Mouse (Mus musculus): ENCODE measurements around the gene Senp7.
"Not testable (repeated sequence)": the region's sequence is repeated elsewhere in the genome, so short reads cannot be mapped to it uniquely, and the experiment has no call there.

Senp7 gene

GRCm38 (mm10) chr16:56134149-56134548 lies 86.0 kb downstream of the Senp7 start:
- no peak for DNase-seq (ENCODE audit: low spot score in 2 of 2)

DNA sequence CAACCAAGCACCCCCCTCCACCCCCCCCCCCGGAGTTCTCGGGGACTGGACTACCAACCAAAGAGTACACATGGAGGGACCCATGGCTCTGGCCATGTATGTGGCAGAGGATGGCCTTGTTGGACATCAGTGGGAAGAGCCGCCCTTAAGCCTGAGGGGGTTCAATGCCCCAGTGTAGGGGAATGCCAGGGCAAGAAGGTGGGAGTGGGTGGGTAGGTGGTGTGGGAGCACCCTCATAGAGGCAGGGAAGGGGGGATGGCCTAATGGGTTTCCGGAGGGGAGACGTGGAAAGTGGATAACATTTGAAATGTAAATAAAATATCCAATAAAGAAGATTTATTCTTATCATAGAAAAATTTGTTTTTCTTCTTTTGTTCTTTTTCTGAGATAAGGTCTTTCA lies 89.5 kb downstream of the Senp7 start:
- DNase-seq (ENCODE audit: low spot score in 2 of 2): not testable (repeated sequence)

DNA sequence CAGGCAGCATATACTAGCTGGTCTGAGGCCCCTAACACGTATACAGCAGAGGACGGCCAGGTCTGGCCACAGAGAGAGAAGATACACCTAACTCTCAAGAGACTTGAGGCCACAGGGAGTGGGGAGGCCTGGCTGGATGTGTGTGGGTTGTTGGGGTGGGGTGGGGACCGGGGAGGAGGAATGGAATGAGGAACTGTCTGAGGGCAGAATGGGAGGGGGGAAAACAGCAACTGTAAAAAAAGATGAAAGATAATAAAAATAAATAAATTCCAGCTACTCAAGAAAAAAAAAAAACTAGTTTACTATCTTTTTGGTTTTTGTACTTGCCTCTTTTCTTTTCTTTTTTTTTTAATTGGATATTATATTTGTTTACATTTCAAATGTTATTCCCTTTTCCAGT lies 91.8 kb downstream of the Senp7 start:
- no peak for DNase-seq (ENCODE audit: low spot score in 2 of 2)

- no peak for DNase-seq (ENCODE audit: low spot score in 2 of 2)
Observed at GRCm38 (mm10) chr16:56144876-56145555, 96.9 kb downstream of the Senp7 start.

DNA sequence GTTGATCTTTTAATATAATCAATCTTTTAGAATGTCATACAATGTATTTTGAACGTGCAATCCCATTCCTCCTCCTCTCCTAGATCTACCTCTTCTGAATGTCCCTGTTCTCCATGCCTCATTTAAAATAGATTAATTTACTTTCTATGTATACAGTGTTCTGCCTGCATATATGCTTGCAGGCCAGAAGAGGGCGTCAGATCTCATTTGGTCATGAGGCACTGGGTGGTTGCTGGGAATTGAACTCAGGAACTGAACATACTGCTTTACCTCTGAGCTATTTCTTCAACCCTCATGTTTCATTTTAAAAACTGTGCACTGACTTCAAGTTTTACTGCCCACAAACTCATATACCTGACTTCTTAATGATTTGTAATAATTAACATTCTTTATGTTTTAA lies 99.5 kb downstream of the Senp7 start:
- DNase-seq (ENCODE audit: low spot score in 2 of 2): no peak

DNA sequence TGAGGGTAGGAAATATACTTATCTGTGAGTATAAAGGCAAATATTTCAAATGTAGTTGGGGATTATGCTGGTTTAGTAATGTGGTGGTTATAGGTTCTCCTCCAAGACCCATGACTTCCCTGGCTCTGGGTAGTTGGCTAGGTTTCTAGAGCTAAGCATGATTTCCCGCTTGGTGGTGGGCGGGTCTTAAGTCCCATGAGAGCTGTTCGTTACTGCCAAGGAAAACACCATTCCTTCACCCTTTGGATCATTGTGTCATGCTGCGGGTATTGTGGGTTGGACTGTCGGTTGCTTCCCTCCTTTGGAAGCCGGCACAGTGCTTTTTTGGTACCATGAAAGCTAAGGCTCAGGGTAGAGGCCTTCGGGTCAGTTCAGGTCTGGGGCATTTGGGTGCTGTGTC lies 115.3 kb downstream of the Senp7 start:
- DNase-seq (ENCODE audit: low spot score in 2 of 2): no peak

GRCm38 (mm10) chr16:56170247-56170646 lies 122.1 kb downstream of the Senp7 start:
- DNase-seq (ENCODE audit: low spot score in 2 of 2): no peak

DNA sequence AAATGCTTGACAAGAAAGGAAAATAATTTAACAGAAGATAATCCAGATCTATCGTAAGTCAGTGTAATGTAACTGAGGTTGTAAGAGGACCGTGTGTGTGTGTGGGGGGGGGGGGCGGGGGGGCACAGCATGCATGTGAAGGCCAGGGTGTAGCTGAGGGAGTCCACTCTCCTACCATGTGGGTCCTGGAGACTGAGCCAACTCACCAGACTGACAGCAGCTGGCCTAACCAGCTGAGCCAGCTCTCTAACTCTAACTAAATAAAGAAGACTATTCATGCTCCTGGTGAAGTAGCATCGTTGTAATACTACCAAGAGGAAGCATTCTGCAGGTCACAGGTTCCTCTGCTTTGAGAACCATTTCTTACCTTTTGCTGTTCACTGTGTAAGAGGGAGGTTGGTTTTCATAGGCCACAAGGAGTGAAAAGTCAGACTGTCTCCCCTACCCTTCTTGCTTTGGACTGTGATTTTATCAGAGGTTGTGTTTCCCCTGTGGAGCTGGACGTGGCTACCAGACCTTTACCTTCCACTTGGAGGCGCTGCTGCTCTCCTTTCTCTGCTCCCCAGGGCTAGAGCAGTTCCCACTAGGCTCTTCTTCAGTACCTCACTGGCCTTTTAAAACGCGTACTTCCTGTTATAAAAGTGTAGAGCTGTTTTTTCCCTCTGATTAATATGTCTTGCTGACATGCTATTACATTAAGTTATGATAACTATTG lies 127.9 kb downstream of the Senp7 start:
- DNase-seq (ENCODE audit: low spot score in 2 of 2): no peak

- no peak for DNase-seq (ENCODE audit: low spot score in 2 of 2)
Observed at GRCm38 (mm10) chr16:56186863-56187262, 138.7 kb downstream of the Senp7 start.

DNA sequence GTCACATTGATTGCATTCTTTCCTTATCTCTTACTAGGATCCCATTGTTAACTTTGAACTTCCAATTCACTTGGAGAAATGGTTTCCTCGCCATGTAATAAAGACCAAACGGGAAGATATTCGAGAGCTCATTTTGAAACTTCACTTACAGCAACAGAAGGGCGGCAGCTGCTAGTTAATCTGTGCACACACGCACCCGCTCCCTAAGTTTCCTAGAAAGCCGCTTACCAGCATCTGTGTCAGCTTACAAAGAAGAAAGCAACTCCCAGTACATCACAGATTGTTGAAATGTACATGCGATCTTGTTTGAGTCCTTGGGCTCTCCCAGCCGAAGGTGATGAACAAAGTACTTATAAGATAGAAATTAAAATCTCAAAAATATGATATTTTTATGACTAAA lies 140.1 kb downstream of the Senp7 start:
- no peak for DNase-seq (ENCODE audit: low spot score in 2 of 2)

- DNase-seq (ENCODE audit: low spot score in 2 of 2): no peak
Observed at GRCm38 (mm10) chr16:56204051-56204450, 155.9 kb downstream of the Senp7 start, which contains the start of gene Impg2. Impg2 (plus strand) TSS chr16:56204313.

DNA sequence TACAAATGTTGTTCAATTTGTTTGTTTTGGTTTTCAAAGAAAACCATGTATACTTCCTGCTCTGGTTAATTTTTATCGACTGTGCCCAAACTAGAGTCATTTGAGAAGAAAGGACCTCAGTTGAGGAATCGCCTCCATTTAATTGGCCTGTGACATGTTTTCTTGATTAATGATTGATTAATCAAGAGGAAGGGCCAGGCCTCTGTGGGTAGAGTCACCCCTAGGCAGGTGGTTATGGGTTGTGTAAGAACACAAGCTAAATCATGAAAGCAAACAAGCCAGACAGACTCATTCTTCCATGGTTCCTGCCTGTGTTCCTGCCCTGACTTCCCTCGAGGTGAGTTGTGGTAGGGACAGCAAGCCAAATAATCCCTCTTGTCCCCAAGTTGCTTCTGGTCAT lies 164.6 kb downstream of the Senp7 start:
- no peak for DNase-seq (ENCODE audit: low spot score in 2 of 2)

DNA sequence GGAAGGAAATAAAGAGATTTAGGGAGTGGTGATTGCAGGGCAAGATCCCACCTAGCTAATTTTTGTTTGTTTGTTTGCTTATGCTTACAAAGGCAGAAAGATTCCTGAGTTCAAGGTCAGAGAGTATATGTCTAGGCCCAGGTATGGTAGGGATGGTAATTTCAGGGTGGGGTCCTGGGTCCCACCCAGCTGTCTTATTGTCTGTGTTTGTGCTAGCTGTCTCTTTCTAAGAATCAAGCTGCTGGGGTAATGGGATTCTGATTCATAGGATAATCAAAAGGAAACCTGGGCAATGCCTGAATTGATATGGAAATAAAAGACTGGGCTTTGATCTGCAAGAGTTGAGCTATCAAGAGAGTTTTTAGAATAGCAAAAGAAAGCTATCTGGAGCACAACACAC lies 179.5 kb downstream of the Senp7 start:
- DNase-seq (ENCODE audit: low spot score in 2 of 2): no peak

DNA sequence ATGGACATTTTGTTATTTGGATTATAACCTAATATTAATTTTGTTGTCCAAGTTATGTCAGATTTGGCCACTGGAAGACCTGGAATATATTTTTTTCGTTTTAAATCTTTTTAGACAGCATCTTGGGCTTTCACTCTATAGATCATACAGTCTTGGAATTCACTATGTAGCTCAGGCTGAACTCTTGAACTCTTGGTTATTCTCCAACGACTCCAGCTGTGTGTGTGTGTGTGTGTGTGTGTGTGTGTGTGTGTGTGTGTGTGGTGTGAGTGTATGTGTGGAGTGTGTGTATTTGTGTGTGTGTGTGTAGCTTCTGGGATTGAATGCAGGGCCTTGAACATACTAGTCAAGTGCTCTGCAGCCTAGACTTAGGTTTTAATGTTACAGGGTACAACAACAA lies 181.3 kb downstream of the Senp7 start:
- DNase-seq (ENCODE audit: low spot score in 2 of 2): no peak

- DNase-seq (ENCODE audit: low spot score in 2 of 2): no peak
Observed at GRCm38 (mm10) chr16:56231300-56231699, 183.2 kb downstream of the Senp7 start.

DNA sequence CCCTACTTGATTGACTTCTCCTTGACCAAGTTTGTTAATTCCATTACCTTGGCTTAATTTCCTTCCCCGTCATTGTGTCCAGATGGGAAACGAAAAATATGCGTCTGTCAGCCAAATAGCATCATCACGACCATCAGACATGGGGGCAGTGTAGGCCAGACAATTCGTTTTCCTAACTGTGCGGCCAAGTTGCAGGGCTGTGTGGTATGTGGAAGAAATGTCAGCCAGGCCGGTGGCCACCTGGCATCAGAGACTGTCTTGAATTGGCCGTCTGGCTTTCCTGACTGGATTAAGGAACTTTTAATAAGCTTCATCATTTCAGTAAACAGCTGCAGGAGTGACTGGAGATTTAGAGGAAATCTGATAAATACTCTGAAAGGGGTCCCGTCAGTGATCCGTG lies 184.6 kb downstream of the Senp7 start:
- no peak for DNase-seq (ENCODE audit: low spot score in 2 of 2)

All from spleen, postnatal 14 days (tissue).